Mouse (Mus musculus) myocyte (in vitro differentiated cells): Measurements from ENCODE around the gene Crtc2. TPM values are rescaled to one million over a fixed set of nuclear protein-coding genes. Genes with fewer than 3 reads are reported as not detected.

Experiments
- H3K27me3 ChIP-seq: one replicate; pipeline ENCODE4 v1.6.1; 2011; ENCODE audit not compliant: control insufficient read depth, insufficient read depth, insufficient read length
- H3K36me3 ChIP-seq: one replicate; pipeline ENCODE4 v1.6.1; 2011; ENCODE audit not compliant: control insufficient read depth, insufficient read depth
- H3K4me2 ChIP-seq: one replicate; pipeline ENCODE4 v1.6.1; 2011; ENCODE audit warnings: low read depth, control low read depth
- H3K4me3 ChIP-seq: one replicate; pipeline ENCODE4 v1.5.1; 2011; ENCODE audit warnings: mild to moderate bottlenecking, control low read depth, moderate library complexity
- H3K79me2 ChIP-seq: one replicate; pipeline ENCODE4 v1.6.1; 2011; ENCODE audit not compliant: control insufficient read depth, insufficient read depth
- H3ac ChIP-seq: one replicate; pipeline ENCODE4 v1.6.1; 2011; ENCODE audit not compliant: control insufficient read depth, insufficient read length
- CEBPB ChIP-seq: IDR thresholded peaks from 2 replicates; pipeline ENCODE4 v1.6.1; 2011; ENCODE audit warnings: mild to moderate bottlenecking, moderate library complexity; ENCODE audit not compliant: poor library complexity, insufficient read depth, severe bottlenecking
- E2F4 ChIP-seq: IDR thresholded peaks from one replicate; pipeline ENCODE4 v1.6.1; 2011; ENCODE audit warnings: mild to moderate bottlenecking, control low read depth, moderate library complexity; ENCODE audit not compliant: insufficient read depth
- MAX ChIP-seq: IDR thresholded peaks from one replicate; pipeline ENCODE4 v1.6.1; 2011; ENCODE audit warnings: low read depth, mild to moderate bottlenecking, control low read depth
- MYOD1 ChIP-seq, 3 experiments: IDR thresholded peaks; one replicate each; pipeline ENCODE4 v1.6.1; 2011; ENCODE audit warnings: control low read depth in 2 of 3, low read depth in 2 of 3, mild to moderate bottlenecking in 2 of 3, moderate library complexity in 1 of 3; ENCODE audit not compliant: insufficient read length in 2 of 3, control insufficient read depth in 1 of 3
- MYOG ChIP-seq, 3 experiments: IDR thresholded peaks; one replicate each; pipeline ENCODE4 v1.6.1; 2011; ENCODE audit warnings: control low read depth in 2 of 3, low read depth in 2 of 3, mild to moderate bottlenecking in 2 of 3; ENCODE audit not compliant: insufficient read length in 2 of 3, control insufficient read depth in 1 of 3, insufficient read depth in 1 of 3
- POLR2A ChIP-seq: IDR thresholded peaks from one replicate; pipeline ENCODE4 v1.6.1; 2011; ENCODE audit warnings: low read depth, mild to moderate bottlenecking, control low read depth, moderate library complexity; ENCODE audit not compliant: insufficient read length
- POLR2AphosphoS2 ChIP-seq: IDR thresholded peaks from one replicate; pipeline ENCODE4 v1.6.1; 2011; ENCODE audit warnings: low read depth, control low read depth; ENCODE audit not compliant: insufficient read length
- REST ChIP-seq: IDR thresholded peaks from one replicate; pipeline ENCODE4 v1.6.1; 2011; ENCODE audit warnings: mild to moderate bottlenecking, control low read depth, moderate library complexity; ENCODE audit not compliant: insufficient read depth, insufficient read length
- SRF ChIP-seq: IDR thresholded peaks from one replicate; pipeline ENCODE4 v1.6.1; 2011; ENCODE audit warnings: low read depth; ENCODE audit not compliant: control insufficient read depth, insufficient read length
- TCF12 ChIP-seq: IDR thresholded peaks from one replicate; pipeline ENCODE4 v1.6.1; 2011; ENCODE audit warnings: mild to moderate bottlenecking, control low read depth; ENCODE audit not compliant: poor library complexity, insufficient read depth, severe bottlenecking
- TCF3 ChIP-seq: IDR thresholded peaks from one replicate; pipeline ENCODE4 v1.6.1; 2011; ENCODE audit warnings: low read depth, control low read depth; ENCODE audit not compliant: insufficient read length
- USF1 ChIP-seq: IDR thresholded peaks from one replicate; pipeline ENCODE4 v1.6.1; 2011; ENCODE audit warnings: low read depth, mild to moderate bottlenecking, control low read depth, moderate library complexity
- polyA plus RNA-seq: library from polyadenylated mRNA; unstranded; fragments of >200 nt; fragmentation: generic; extraction: Trizol; gene quantifications from one replicate; pipeline ENCODE4 v1.2.1, GENCODE M21; 2012; ENCODE audit warnings: missing spikeins

The Crtc2 gene
- polyA plus RNA-seq, 1 experiment: 19.9 TPM

GRCm38 (mm10) chr3:90222941-90223340, 31.0 kb upstream of the Crtc2 start:
- Histone ChIP-seq H3K4me3 (no peak overlapping the region), H3K79me2 (no peaks in the 10 kb centered on the region), H3ac (no peak overlapping the region), H3K36me3 (no peaks in the 10 kb centered on the region), H3K4me2 (no peak overlapping the region), H3K27me3 (no peaks in the 10 kb centered on the region)
- no peak for TF ChIP-seq SRF
- TF ChIP-seq E2F4: no peak
- TF ChIP-seq POLR2AphosphoS2: no peak
- TF ChIP-seq USF1: no peak
- no peak for TF ChIP-seq MYOD1 (IDR thresholded peaks at IDR 0.05; ENCODE audit: control insufficient read depth in 1 of 3, insufficient read length in 2 of 3, low read depth in 2 of 3)
- TF ChIP-seq REST: no peak
- TF ChIP-seq CEBPB: no peak
- TF ChIP-seq TCF12: no peak
- TF ChIP-seq POLR2A: no peak

- no peaks in the 10 kb centered on the region for H3K36me3 ChIP-seq
- no peak overlapping the region for H3K4me2 ChIP-seq
- no peak overlapping the region for H3K4me3 ChIP-seq
- TF ChIP-seq SRF (no peak), MYOG (IDR thresholded peaks at IDR 0.05; ENCODE audit: control insufficient read depth in 1 of 3, insufficient read depth in 1 of 3, insufficient read length in 2 of 3, low read depth in 2 of 3) (no peak), CEBPB (no peak), MAX (no peak), USF1 (no peak), REST (no peak), TCF3 (no peak), POLR2AphosphoS2 (no peak), POLR2A (no peak), TCF12 (no peak), MYOD1 (IDR thresholded peaks at IDR 0.05; ENCODE audit: control insufficient read depth in 1 of 3, insufficient read length in 2 of 3, low read depth in 2 of 3) (no peak)
- no peaks in the 10 kb centered on the region for H3K79me2 ChIP-seq
- no peaks in the 10 kb centered on the region for H3K27me3 ChIP-seq
- H3ac ChIP-seq: no peak overlapping the region
Observed at GRCm38 (mm10) chr3:90224331-90224730, 29.6 kb upstream of the Crtc2 start.

- H3K4me2 ChIP-seq: peak overlapping the region; percentile 87
Observed at GRCm38 (mm10) chr3:90231075-90231474, 22.9 kb upstream of the Crtc2 start.

GRCm38 (mm10) chr3:90231507-90232333, 22.2 kb upstream of the Crtc2 start, which contains the start of gene Jtb:
Gene Jtb (plus strand): TSS chr3:90231597.
- no peaks in the 10 kb centered on the region for H3K27me3 ChIP-seq
- H3K36me3 ChIP-seq: peaks cover 15% of the 10 kb centered on the region
- H3K4me3 ChIP-seq: peak within 1 kb of the TSS; percentile 92
- H3ac ChIP-seq: peak within 1 kb of the TSS; percentile 3
- peak; percentile 96 for TF ChIP-seq POLR2A
- TF ChIP-seq POLR2AphosphoS2: peak; percentile 92
- TF ChIP-seq MYOD1 (IDR thresholded peaks at IDR 0.05; ENCODE audit: control insufficient read depth in 1 of 3, insufficient read length in 2 of 3, low read depth in 2 of 3): peak; percentile 8 to 90 (median 87)
- no peak for TF ChIP-seq SRF
- TF ChIP-seq E2F4: no peak
- peak; percentile 87 for TF ChIP-seq USF1
- TF ChIP-seq MYOG (IDR thresholded peaks at IDR 0.05; ENCODE audit: control insufficient read depth in 1 of 3, insufficient read depth in 1 of 3, insufficient read length in 2 of 3, low read depth in 2 of 3): peak in 2 of 3 experiments; percentile 79 to 80
- no peak for TF ChIP-seq TCF12
- H3K4me2 ChIP-seq: peak within 1 kb of the TSS; percentile 87
- peaks cover 8% of the 10 kb centered on the region for H3K79me2 ChIP-seq

More at GRCm38 (mm10) chr3:90231075-90231474, 22.9 kb upstream of the Crtc2 start:
- peaks cover 8% of the 10 kb centered on the region for H3K79me2 ChIP-seq
- peak overlapping the region; percentile 3 for H3ac ChIP-seq
- H3K36me3 ChIP-seq: peaks cover 15% of the 10 kb centered on the region
- peak overlapping the region; percentile 92 for H3K4me3 ChIP-seq
- TF ChIP-seq POLR2A (no peak), REST (no peak), SRF (no peak), MAX (no peak), E2F4 (no peak), MYOG (IDR thresholded peaks at IDR 0.05; ENCODE audit: control insufficient read depth in 1 of 3, insufficient read depth in 1 of 3, insufficient read length in 2 of 3, low read depth in 2 of 3) (no peak), TCF3 (no peak), USF1 (no peak), POLR2AphosphoS2 (no peak), MYOD1 (IDR thresholded peaks at IDR 0.05; ENCODE audit: control insufficient read depth in 1 of 3, insufficient read length in 2 of 3, low read depth in 2 of 3) (no peak), TCF12 (no peak), CEBPB (no peak)
- H3K27me3 ChIP-seq: no peaks in the 10 kb centered on the region

GRCm38 (mm10) chr3:90241251-90241650, 12.7 kb upstream of the Crtc2 start:
- Histone ChIP-seq H3K36me3 (no peaks in the 10 kb centered on the region), H3K4me2 (no peak overlapping the region), H3K4me3 (no peak overlapping the region), H3ac (no peak overlapping the region), H3K27me3 (no peaks in the 10 kb centered on the region), H3K79me2 (no peaks in the 10 kb centered on the region)
- TF ChIP-seq MYOD1 (IDR thresholded peaks at IDR 0.05; ENCODE audit: control insufficient read depth in 1 of 3, insufficient read length in 2 of 3, low read depth in 2 of 3) (no peak), USF1 (no peak), POLR2AphosphoS2 (no peak), TCF12 (no peak), MAX (no peak), REST (no peak), TCF3 (no peak), SRF (no peak), E2F4 (no peak), CEBPB (no peak), POLR2A (no peak), MYOG (IDR thresholded peaks at IDR 0.05; ENCODE audit: control insufficient read depth in 1 of 3, insufficient read depth in 1 of 3, insufficient read length in 2 of 3, low read depth in 2 of 3) (no peak)
